Mouse (Mus musculus) kidney, adult 18-20 months (tissue): ENCODE results near the gene Prss21.
"Not testable (repeated sequence)": the region's sequence is repeated elsewhere in the genome, so short reads cannot be mapped to it uniquely, and the experiment has no call there.

Experiments used
- DNase-seq: peaks from one replicate; pipeline ENCODE4 v3.0.0; 2021

Gene Prss21

DNA sequence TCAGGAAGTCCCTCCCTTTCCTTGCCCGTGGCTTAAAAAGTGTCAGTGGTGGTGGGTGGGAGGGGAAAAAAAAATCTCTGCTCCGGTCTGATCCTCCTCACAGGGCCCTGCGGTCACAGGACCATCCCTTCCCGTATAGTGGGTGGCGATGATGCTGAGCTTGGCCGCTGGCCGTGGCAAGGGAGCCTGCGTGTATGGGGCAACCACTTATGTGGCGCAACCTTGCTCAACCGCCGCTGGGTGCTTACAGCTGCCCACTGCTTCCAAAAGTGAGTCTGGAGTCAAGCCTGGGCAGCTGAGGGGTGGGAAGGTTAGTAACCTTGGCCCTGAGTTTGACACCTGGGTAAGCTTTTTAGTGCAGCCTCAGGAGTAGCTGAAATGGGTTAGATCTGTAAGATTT is 657 bp downstream of the Prss21 start:
- DNase-seq, result no peak

DNA sequence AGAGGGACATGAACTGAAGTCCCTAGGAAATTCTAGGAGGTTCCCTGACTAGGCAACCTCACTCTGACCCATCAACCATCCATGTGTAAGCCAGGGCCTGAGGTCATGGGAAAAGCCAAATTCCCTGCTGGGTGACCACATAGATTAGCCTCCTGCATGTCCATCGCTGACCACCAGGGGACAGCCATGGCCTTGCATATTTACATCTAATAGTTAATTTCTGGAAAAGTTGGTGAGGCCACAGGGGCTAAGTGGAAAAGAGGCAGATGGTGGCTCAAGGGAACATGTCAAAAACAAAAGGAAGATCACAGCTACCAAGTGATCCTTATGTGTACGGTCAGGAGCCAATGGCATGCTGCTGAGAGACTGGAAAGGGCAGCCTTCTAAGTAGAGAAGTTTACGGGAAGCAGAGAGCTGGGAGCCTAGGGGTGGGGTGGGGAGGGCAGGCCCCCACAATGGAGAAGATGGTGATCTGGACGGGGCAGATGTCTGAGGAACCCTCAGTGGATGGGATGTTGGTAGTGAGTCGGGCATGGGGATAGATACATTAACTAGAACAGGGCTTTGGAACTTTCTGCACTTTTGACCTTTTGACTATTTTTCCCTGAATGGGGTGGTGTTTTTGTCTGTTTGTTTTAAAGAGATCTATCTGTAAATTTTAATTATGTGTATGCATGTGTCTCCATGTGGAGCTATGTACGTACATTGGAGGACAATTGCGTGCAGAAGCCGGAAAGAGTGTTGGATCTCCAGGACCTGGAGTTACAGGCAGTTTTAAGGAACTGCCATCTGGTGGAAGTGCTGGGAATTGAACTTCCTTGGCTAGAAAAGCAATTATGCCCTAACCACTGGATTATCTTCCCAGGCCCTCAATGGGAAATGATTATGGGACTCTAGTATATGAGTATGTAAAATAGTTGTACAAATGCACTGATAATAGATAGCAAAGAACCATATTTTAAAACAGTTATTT is 6.3 kb downstream of the Prss21 start:
- DNase-seq, result peak; percentile 67

DNA sequence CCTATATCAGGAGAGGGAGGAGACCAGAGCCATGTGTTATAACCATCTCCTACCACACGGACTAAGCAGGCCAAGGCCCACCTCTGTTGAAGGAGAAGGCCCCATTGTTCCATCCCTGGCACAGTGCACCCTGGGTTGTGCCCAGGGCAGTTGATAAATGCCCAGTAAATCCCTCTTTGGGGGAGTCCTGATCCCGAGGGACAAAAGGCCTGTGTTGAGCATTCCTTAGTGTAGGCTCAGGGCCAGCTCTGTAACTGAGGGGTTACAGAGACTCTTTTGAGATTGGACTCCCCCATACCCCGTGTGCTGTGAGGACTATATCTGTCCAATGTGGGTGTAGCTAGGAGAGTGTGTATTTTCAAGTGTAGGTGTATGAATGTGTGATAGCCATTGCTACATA is 8.9 kb downstream of the Prss21 start:
- DNase-seq, result no peak

DNA sequence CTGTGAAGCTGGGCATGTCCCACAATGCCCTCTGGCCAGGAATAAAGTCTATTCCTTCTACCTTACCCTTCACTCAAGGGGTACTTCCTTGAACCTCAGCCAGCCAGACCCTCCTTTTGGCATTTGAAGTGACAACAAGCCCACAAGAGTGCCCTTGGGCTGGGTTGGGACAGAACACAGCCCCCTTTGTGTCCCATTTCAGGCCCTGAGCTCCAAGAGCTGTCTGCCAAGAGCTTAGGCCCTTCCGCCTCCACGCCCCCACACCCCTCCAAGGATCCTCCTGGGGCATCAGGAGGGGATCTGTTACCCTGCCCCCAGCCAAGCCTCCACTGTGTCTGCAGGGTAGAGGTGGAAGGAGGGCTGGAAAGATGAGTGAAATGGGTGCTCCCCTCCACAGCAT is 9.3 kb downstream of the Prss21 start:
- DNase-seq, result no peak

DNA sequence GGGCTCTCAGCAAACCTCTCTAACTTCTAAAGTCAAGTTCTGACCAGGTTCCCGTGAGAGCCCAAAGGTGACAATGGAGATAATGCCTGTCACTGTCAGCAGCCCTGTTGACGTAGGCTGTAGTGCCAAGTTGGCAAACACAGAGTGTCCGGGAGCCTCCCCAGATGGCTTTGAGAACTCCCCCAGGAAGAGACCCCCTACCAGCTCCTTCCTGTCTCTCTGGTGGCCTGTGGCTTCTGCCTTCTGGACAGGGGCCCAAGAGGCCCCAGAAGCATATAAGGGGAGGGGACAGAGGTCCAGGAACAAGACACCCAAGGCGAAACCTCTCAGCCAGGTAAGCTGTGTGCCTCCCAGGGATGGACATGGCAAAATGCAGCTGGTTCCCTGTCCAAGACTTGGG is 12.7 kb downstream of the Prss21 start, which contains the start of the genes Dcpp1 and Dcpp2:
Gene Dcpp1 (plus strand): TSS at position 301 of the 400 bp plus-strand sequence.
Gene Dcpp2 (plus strand): TSS at position 305 of the 400 bp plus-strand sequence.
- not testable (repeated sequence) for DNase-seq

DNA sequence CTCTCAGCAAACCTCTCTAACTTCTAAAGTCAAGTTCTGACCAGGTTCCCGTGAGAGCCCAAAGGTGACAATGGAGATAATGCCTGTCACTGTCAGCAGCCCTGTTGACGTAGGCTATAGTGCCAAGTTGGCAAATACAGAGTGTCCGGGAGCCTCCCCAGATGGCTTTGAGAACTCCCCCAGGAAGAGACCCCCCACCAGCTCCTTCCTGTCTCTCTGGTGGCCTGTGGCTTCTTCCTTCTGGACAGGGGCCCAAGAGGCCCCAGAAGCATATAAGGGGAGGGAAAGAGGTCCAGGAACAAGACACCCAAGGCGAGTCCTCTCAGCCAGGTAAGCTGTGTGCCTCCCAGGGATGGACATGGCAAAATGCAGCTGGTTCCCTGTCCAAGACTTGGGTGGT is 49.3 kb downstream of the Prss21 start, which contains the start of gene Dcpp3:
Gene Dcpp3 (plus strand): TSS at position 301 of the 400 bp plus-strand sequence.
- not testable (repeated sequence) for DNase-seq
